Mouse (Mus musculus): ENCODE measurements around the gene Gpr34. TPM values are rescaled to one million over a fixed set of nuclear protein-coding genes. Genes with fewer than 3 reads are reported as not detected.

The Gpr34 gene
- polyA plus RNA-seq, 1 experiment from 2014 or later, result 0.75 TPM

- Histone ChIP-seq H3K9me3 (replicated peaks) (no peaks in the 10 kb centered on the region), H3K4me1 (replicated peaks) (no peaks in the 10 kb centered on the region), H3K4me3 (no peak overlapping the region), H3K27ac (ENCODE audit: poor library complexity, severe bottlenecking) (no peak overlapping the region), H3K9ac (no peak overlapping the region), H3K36me3 (no peaks in the 10 kb centered on the region), H3K27me3 (replicated peaks) (no peaks in the 10 kb centered on the region), H3K4me2 (no peak overlapping the region)
- 71% methylated on average over 1 of the region's 1 CpGs for WGBS
- ATAC-seq (ENCODE audit: insufficient number of reproducible peaks, low FRiP score), result no peak
These were observed 4.5 kb downstream of the Gpr34 start for GRCm38 (mm10) chrX:13636398-13636797.

DNA sequence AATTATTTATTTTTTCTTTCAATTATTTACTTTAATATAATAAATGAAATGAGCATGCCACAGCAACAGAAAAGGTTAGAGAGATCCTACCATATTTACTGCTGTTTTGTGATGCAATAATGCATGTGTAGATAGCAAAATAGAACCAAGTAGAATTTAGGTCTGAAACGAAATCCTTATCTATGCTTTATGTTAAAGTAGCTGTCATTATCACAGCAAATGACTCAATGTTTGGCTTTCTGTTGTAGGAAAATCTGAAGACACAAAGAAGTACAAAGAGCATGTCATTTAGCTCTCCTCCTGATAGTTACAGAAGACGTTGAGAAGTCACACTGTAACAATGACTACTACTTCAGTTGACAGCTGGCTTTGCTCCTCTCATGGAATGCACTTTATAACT is 7.0 kb downstream of the Gpr34 start:
- H3K9me3 ChIP-seq (replicated peaks), result no peaks in the 10 kb centered on the region
- no peak overlapping the region for H3K27ac ChIP-seq (ENCODE audit: poor library complexity, severe bottlenecking)
- H3K27me3 ChIP-seq (replicated peaks), result no peaks in the 10 kb centered on the region
- H3K4me2 ChIP-seq, result no peak overlapping the region
- no peak overlapping the region for H3K9ac ChIP-seq
- no peak overlapping the region for H3K4me3 ChIP-seq
- ATAC-seq (ENCODE audit: insufficient number of reproducible peaks, low FRiP score), result no peak
- 33% methylated on average over 2 of the region's 2 CpGs for whole genome bisulfite sequencing
- H3K36me3 ChIP-seq, result no peaks in the 10 kb centered on the region
- H3K4me1 ChIP-seq (replicated peaks), result no peaks in the 10 kb centered on the region

DNA sequence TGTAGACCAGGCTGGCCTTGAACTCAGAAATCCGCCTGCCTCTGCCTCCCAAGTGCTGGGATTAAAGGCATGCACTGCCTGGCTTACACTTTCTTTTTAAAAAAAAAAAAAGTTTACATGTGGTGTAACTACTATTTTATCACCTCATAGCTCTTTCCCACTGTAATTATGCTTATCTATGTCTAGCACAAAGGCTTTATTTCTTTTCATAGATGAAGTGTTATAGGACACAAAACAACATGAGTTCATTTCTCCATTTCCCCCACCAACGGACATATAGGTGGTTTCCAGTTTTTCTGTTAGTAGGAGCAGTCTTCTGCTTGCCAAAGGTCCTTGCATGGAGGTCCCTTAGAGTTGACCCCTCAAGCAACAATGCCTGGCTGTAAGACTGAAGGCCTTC is 20.0 kb downstream of the Gpr34 start:
- 74% methylated on average over 2 of the region's 2 CpGs for WGBS
- ATAC-seq (ENCODE audit: insufficient number of reproducible peaks, low FRiP score), result no peak
- H3K9me3 ChIP-seq (replicated peaks), result no peaks in the 10 kb centered on the region

GRCm38 (mm10) chrX:13652291-13652690 is 20.4 kb downstream of the Gpr34 start:
- WGBS, result 75% methylated on average over 1 of the region's 1 CpGs
- Histone ChIP-seq H3K4me2 (no peak overlapping the region), H3K4me3 (no peak overlapping the region), H3K27ac (ENCODE audit: poor library complexity, severe bottlenecking) (no peak overlapping the region), H3K9me3 (replicated peaks) (no peaks in the 10 kb centered on the region), H3K4me1 (replicated peaks) (no peaks in the 10 kb centered on the region), H3K9ac (no peak overlapping the region), H3K27me3 (replicated peaks) (no peaks in the 10 kb centered on the region), H3K36me3 (no peaks in the 10 kb centered on the region)
- ATAC-seq (ENCODE audit: insufficient number of reproducible peaks, low FRiP score), result no peak

More for the DNA sequence above, 20.0 kb downstream of the Gpr34 start:
- H3K36me3 ChIP-seq, result no peaks in the 10 kb centered on the region
- no peak overlapping the region for H3K4me3 ChIP-seq
- no peak overlapping the region for H3K9ac ChIP-seq
- no peaks in the 10 kb centered on the region for H3K27me3 ChIP-seq (replicated peaks)
- no peak overlapping the region for H3K27ac ChIP-seq (ENCODE audit: poor library complexity, severe bottlenecking)
- H3K4me2 ChIP-seq, result no peak overlapping the region
- H3K4me1 ChIP-seq (replicated peaks), result no peaks in the 10 kb centered on the region

DNA sequence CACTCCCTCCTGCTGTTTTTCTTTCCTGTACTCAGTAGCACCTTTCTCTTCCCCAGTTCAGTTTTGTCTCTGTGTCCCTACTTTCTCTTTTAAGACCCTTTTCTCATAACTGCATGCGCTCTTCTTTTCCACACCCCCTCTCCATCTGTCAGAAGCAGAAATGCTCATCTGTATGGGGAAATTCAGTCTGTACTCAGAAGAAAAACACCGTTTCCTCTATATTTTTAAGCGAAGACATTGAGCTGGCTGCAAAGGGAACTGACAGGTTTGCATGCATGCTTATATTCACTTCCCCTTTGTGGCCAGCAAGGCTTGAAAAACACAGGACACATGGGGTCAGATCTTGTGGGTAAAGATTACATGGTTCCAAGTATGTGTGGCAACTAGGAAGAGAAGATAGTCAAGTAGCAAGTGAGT is 23.1 kb downstream of the Gpr34 start:
- no peaks in the 10 kb centered on the region for H3K27me3 ChIP-seq (replicated peaks)
- no peak overlapping the region for H3K27ac ChIP-seq (ENCODE audit: poor library complexity, severe bottlenecking)
- no peak overlapping the region for H3K4me2 ChIP-seq
- H3K36me3 ChIP-seq, result no peaks in the 10 kb centered on the region
- H3K9me3 ChIP-seq (replicated peaks), result no peaks in the 10 kb centered on the region
- no peak overlapping the region for H3K9ac ChIP-seq
- no peak for ATAC-seq (ENCODE audit: insufficient number of reproducible peaks, low FRiP score)
- no peak overlapping the region for H3K4me3 ChIP-seq
- WGBS, result 82% methylated on average over 3 of the region's 3 CpGs
- no peaks in the 10 kb centered on the region for H3K4me1 ChIP-seq (replicated peaks)

- WGBS, result 75% methylated on average over 6 of the region's 6 CpGs
- no peak overlapping the region for H3K4me2 ChIP-seq
- no peak overlapping the region for H3K27ac ChIP-seq (ENCODE audit: poor library complexity, severe bottlenecking)
- no peaks in the 10 kb centered on the region for H3K4me1 ChIP-seq (replicated peaks)
- ATAC-seq (ENCODE audit: insufficient number of reproducible peaks, low FRiP score), result no peak
- H3K4me3 ChIP-seq, result no peak overlapping the region
- no peak overlapping the region for H3K9ac ChIP-seq
- H3K36me3 ChIP-seq, result no peaks in the 10 kb centered on the region
- H3K9me3 ChIP-seq (replicated peaks), result no peaks in the 10 kb centered on the region
- no peaks in the 10 kb centered on the region for H3K27me3 ChIP-seq (replicated peaks)
These were observed 24.0 kb downstream of the Gpr34 start for GRCm38 (mm10) chrX:13655906-13656305.

- no peaks in the 10 kb centered on the region for H3K27me3 ChIP-seq (replicated peaks)
- 4% methylated on average over 1 of the region's 1 CpGs for WGBS
- H3K9ac ChIP-seq, result no peak overlapping the region
- no peak overlapping the region for H3K4me2 ChIP-seq
- no peak overlapping the region for H3K27ac ChIP-seq (ENCODE audit: poor library complexity, severe bottlenecking)
- H3K4me1 ChIP-seq (replicated peaks), result no peaks in the 10 kb centered on the region
- no peaks in the 10 kb centered on the region for H3K9me3 ChIP-seq (replicated peaks)
- ATAC-seq (ENCODE audit: insufficient number of reproducible peaks, low FRiP score), result no peak
- no peaks in the 10 kb centered on the region for H3K36me3 ChIP-seq
- H3K4me3 ChIP-seq, result no peak overlapping the region
These were observed 24.8 kb downstream of the Gpr34 start for GRCm38 (mm10) chrX:13656721-13657120.

GRCm38 (mm10) chrX:13658616-13659140 is 26.8 kb downstream of the Gpr34 start:
- Histone ChIP-seq H3K9me3 (replicated peaks) (no peaks in the 10 kb centered on the region), H3K4me1 (replicated peaks) (no peaks in the 10 kb centered on the region), H3K27me3 (replicated peaks) (no peaks in the 10 kb centered on the region), H3K9ac (no peak overlapping the region), H3K4me3 (no peak overlapping the region), H3K27ac (ENCODE audit: poor library complexity, severe bottlenecking) (no peak overlapping the region), H3K4me2 (no peak overlapping the region), H3K36me3 (no peaks in the 10 kb centered on the region)
- no peak for ATAC-seq (ENCODE audit: insufficient number of reproducible peaks, low FRiP score)
- 69% methylated on average over 3 of the region's 3 CpGs for WGBS

GRCm38 (mm10) chrX:13659201-13659890 is 27.5 kb downstream of the Gpr34 start:
- Histone ChIP-seq H3K27me3 (replicated peaks) (no peaks in the 10 kb centered on the region), H3K4me1 (replicated peaks) (no peaks in the 10 kb centered on the region), H3K9me3 (replicated peaks) (no peaks in the 10 kb centered on the region), H3K9ac (no peak overlapping the region), H3K4me3 (no peak overlapping the region), H3K27ac (ENCODE audit: poor library complexity, severe bottlenecking) (no peak overlapping the region), H3K36me3 (no peaks in the 10 kb centered on the region), H3K4me2 (no peak overlapping the region)
- no peak for ATAC-seq (ENCODE audit: insufficient number of reproducible peaks, low FRiP score)
- 74% methylated on average over 4 of the region's 4 CpGs for WGBS

- 83% methylated on average over 5 of the region's 5 CpGs for WGBS
- no peak within 1 kb of the TSS for H3K27ac ChIP-seq (ENCODE audit: poor library complexity, severe bottlenecking)
These were observed 29.2 kb downstream of the Gpr34 start, which contains the start of gene Gpr82 for GRCm38 (mm10) chrX:13661063-13661462. Gpr82 (plus strand) TSS chrX:13661363.

GRCm38 (mm10) chrX:13668867-13669266 is 37.0 kb downstream of the Gpr34 start:
- 58% methylated on average over 5 of the region's 5 CpGs for WGBS
- no peak for ATAC-seq (ENCODE audit: insufficient number of reproducible peaks, low FRiP score)

More at GRCm38 (mm10) chrX:13661063-13661462, 29.2 kb downstream of the Gpr34 start, which contains the start of gene Gpr82:
- Histone ChIP-seq H3K9me3 (replicated peaks) (no peaks in the 10 kb centered on the region), H3K4me3 (no peak within 1 kb of the TSS), H3K27me3 (replicated peaks) (no peaks in the 10 kb centered on the region), H3K4me2 (no peak within 1 kb of the TSS), H3K4me1 (replicated peaks) (no peaks in the 10 kb centered on the region), H3K36me3 (no peaks in the 10 kb centered on the region), H3K9ac (no peak within 1 kb of the TSS)
- ATAC-seq (ENCODE audit: insufficient number of reproducible peaks, low FRiP score), result no peak

GRCm38 (mm10) chrX:13670342-13670741 is 38.5 kb downstream of the Gpr34 start:
- Histone ChIP-seq H3K9me3 (replicated peaks) (no peaks in the 10 kb centered on the region), H3K36me3 (no peaks in the 10 kb centered on the region), H3K4me2 (no peak overlapping the region), H3K9ac (no peak overlapping the region), H3K27me3 (replicated peaks) (no peaks in the 10 kb centered on the region), H3K4me1 (replicated peaks) (no peaks in the 10 kb centered on the region), H3K27ac (ENCODE audit: poor library complexity, severe bottlenecking) (no peak overlapping the region), H3K4me3 (no peak overlapping the region)
- no peak for ATAC-seq (ENCODE audit: insufficient number of reproducible peaks, low FRiP score)
- 82% methylated on average over 3 of the region's 3 CpGs for WGBS

More at GRCm38 (mm10) chrX:13668867-13669266, 37.0 kb downstream of the Gpr34 start:
- Histone ChIP-seq H3K4me2 (no peak overlapping the region), H3K36me3 (no peaks in the 10 kb centered on the region), H3K9me3 (replicated peaks) (no peaks in the 10 kb centered on the region), H3K4me3 (no peak overlapping the region), H3K9ac (no peak overlapping the region), H3K27ac (ENCODE audit: poor library complexity, severe bottlenecking) (no peak overlapping the region), H3K4me1 (replicated peaks) (no peaks in the 10 kb centered on the region), H3K27me3 (replicated peaks) (no peaks in the 10 kb centered on the region)

Measured in heart, embryonic 12.5 days (tissue).